11 mouse cellular contexts compared by ENCODE assay signal in the genomic region with DNA sequence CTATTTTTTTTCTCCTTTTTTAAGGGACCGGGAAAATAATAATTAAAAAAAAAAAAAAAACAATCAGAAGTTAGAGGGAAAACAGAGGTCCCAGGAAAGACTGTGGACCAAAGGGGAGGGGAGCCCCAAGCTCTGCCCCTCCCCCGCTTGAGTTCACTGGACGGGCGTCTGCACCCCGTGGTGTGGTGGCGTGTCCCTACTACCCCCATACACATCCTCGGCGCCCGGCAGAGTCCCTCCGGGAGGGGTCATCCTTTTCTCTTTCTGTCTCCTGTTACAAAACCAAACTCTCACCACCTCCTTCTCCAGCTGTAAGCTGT. TPM values are rescaled to one million over a fixed set of nuclear protein-coding genes. Genes with fewer than 3 reads are reported as not detected.
DNase-seq lines count a peak whose midpoint lies in the region; ATAC-seq lines count a peak whose summit lies in the region.
"Had no signal": no experiment of that assay in that cellular context is flagged by ENCODE, and none has a peak within 500 bp of the region (broad histone marks: within the 10 kb centered on the region; RNA-seq: fewer than 3 reads in every experiment).

No protein-coding gene starts in this region.

- no peaks in the 10 kb centered on the region for H3K36me3 ChIP-seq in heart, embryonic 16.5 days (ENCODE audit: control insufficient read depth, insufficient read depth)
- no peaks in the 10 kb centered on the region for H3K36me3 ChIP-seq in embryonic facial prominence, embryonic 13.5 days
- H3K36me3 ChIP-seq in hindbrain, embryonic 13.5 days = no peaks in the 10 kb centered on the region
- H3K36me3 ChIP-seq in midbrain, embryonic 15.5 days (replicated peaks) = no peaks in the 10 kb centered on the region
- H3K36me3 ChIP-seq: liver, embryonic 15.5 days had no signal

- H3K27me3 ChIP-seq in heart, embryonic 16.5 days (ENCODE audit: control insufficient read depth, insufficient read depth, low read length) = peaks cover 71% of the 10 kb centered on the region
- H3K27me3 ChIP-seq in embryonic facial prominence, embryonic 13.5 days = peaks cover 94% of the 10 kb centered on the region
- no peaks in the 10 kb centered on the region for H3K27me3 ChIP-seq in hindbrain, embryonic 13.5 days
- H3K27me3 ChIP-seq in midbrain, embryonic 15.5 days (replicated peaks) = no peaks in the 10 kb centered on the region

- peak overlapping the region; percentile 49; the same call in 1 of the 2 replicates for H3K4me3 ChIP-seq in heart, embryonic 16.5 days (ENCODE audit: low read length)
- H3K4me3 ChIP-seq in embryonic facial prominence, embryonic 13.5 days = peak overlapping the region; percentile 51
- peak overlapping the region; percentile 94 for H3K4me3 ChIP-seq in hindbrain, embryonic 13.5 days
- peak overlapping the region; percentile 72 for H3K4me3 ChIP-seq in midbrain, embryonic 15.5 days
- H3K4me3 ChIP-seq: myocyte had no signal

- H3K4me1 ChIP-seq in heart, embryonic 16.5 days (ENCODE audit: control insufficient read depth, insufficient read depth, low read length) = peaks cover 27% of the 10 kb centered on the region
- H3K4me1 ChIP-seq in embryonic facial prominence, embryonic 13.5 days = peaks cover 44% of the 10 kb centered on the region
- H3K4me1 ChIP-seq in hindbrain, embryonic 13.5 days (replicated peaks) = peaks cover 28% of the 10 kb centered on the region
- H3K4me1 ChIP-seq in midbrain, embryonic 15.5 days = peaks cover 16% of the 10 kb centered on the region; the same call in 1 of the 2 replicates

- no peak overlapping the region for H3K27ac ChIP-seq in heart, embryonic 16.5 days (ENCODE audit: low read length)
- no peak overlapping the region for H3K27ac ChIP-seq in embryonic facial prominence, embryonic 13.5 days
- peak overlapping the region; percentile 100 for H3K27ac ChIP-seq in hindbrain, embryonic 13.5 days
- peak overlapping the region; percentile 97 for H3K27ac ChIP-seq in midbrain, embryonic 15.5 days
- H3K27ac ChIP-seq: liver, embryonic 15.5 days had no signal

- ATAC-seq in heart, embryonic 16.5 days (replicated peaks; ENCODE audit: extremely low read depth, insufficient read depth, low FRiP score) = no peak
- no peak for ATAC-seq in embryonic facial prominence, embryonic 13.5 days (ENCODE audit: insufficient number of reproducible peaks, insufficient read depth, low FRiP score, low TSS enrichment, low read depth)
- no peak for ATAC-seq in hindbrain, embryonic 13.5 days (ENCODE audit: low FRiP score)
- no peak for ATAC-seq in midbrain, embryonic 15.5 days (replicated peaks)

- H3K9ac ChIP-seq in heart, embryonic 16.5 days (ENCODE audit: low read length) = no peak overlapping the region
- H3K9ac ChIP-seq in embryonic facial prominence, embryonic 13.5 days = no peak overlapping the region
- peak overlapping the region; percentile 98 for H3K9ac ChIP-seq in hindbrain, embryonic 13.5 days
- H3K9ac ChIP-seq in midbrain, embryonic 15.5 days = peak overlapping the region; percentile 93
- H3K9ac ChIP-seq: liver, embryonic 15.5 days had no signal

- no peaks in the 10 kb centered on the region for H3K9me3 ChIP-seq in heart, embryonic 16.5 days (replicated peaks; ENCODE audit: control insufficient read depth, low read length)
- no peaks in the 10 kb centered on the region for H3K9me3 ChIP-seq in embryonic facial prominence, embryonic 13.5 days
- no peaks in the 10 kb centered on the region for H3K9me3 ChIP-seq in hindbrain, embryonic 13.5 days
- H3K9me3 ChIP-seq in midbrain, embryonic 15.5 days = no peaks in the 10 kb centered on the region
- H3K9me3 ChIP-seq: liver, embryonic 15.5 days had no signal

- 4% methylated on average over 10 of the region's 10 CpGs for WGBS in heart, embryonic 16.5 days
- WGBS in embryonic facial prominence, embryonic 13.5 days = 0% methylated on average over 10 of the region's 10 CpGs
- 1% methylated on average over 10 of the region's 10 CpGs for WGBS in hindbrain, embryonic 13.5 days
- WGBS in midbrain, embryonic 15.5 days = under 1% methylated on average over 10 of the region's 10 CpGs

- no peak for DNase-seq in heart, postnatal 14 days
- no peak for DNase-seq in layer of hippocampus, postnatal 14 days (ENCODE audit: low spot score in 2 of 2)
- DNase-seq in adrenal gland, postnatal 14 days = no peak
- no peak for DNase-seq in thymus, postnatal 25 days
- DNase-seq: kidney, adult 11 months had no signal

- intact Hi-C loops in heart, postnatal 14 days (cut with DNase I) = no loop called here

- H3K4me2 ChIP-seq in heart, embryonic 16.5 days (ENCODE audit: low read depth, low read length) = no peak overlapping the region
- H3K4me2 ChIP-seq in embryonic facial prominence, embryonic 13.5 days = peak overlapping the region; percentile 86
- H3K4me2 ChIP-seq in hindbrain, embryonic 13.5 days = peak overlapping the region; percentile 99
- H3K4me2 ChIP-seq in midbrain, embryonic 15.5 days = peak overlapping the region; percentile 97

RNA-seq across cellular contexts. Expression of gene Pou3f2, which starts 1.6 kb away (rescaled TPM):
- polyA plus RNA-seq in heart, embryonic 16.5 days (2015; fragmentation: Nextera tagmentation; extraction: Ambion mirVana) = 0.03 TPM in 1 of 2 replicates, not detected in the other
- not detected for total RNA-seq in heart, postnatal 14 days (2021)
- 0.39 and 0.72 TPM in 2 replicates for polyA plus RNA-seq in embryonic facial prominence, embryonic 13.5 days (2015; fragmentation: Nextera tagmentation; extraction: Ambion mirVana)
- polyA plus RNA-seq in hindbrain, embryonic 13.5 days (2015; fragmentation: Nextera tagmentation; extraction: Ambion mirVana) = 34.5 and 42.6 TPM in 2 replicates
- polyA plus RNA-seq in midbrain, embryonic 15.5 days (2015; fragmentation: Nextera tagmentation; extraction: Ambion mirVana) = 43.0 and 44.0 TPM in 2 replicates
- total RNA-seq in layer of hippocampus, postnatal 14 days (2021) = 10 to 100 TPM in 1 of 2 experiments, 1 to 10 TPM in 1; 10.0 to 11.2 TPM
- 0.07 and 0.08 TPM in 2 replicates for total RNA-seq in adrenal gland, postnatal 14 days (2021)
- polyA plus RNA-seq: myocyte had no signal

Comparison
In these comparisons a context has a peak if more than half of its experiments do, and no peak if none do; other contexts are left out.
1. H3K27ac ChIP-seq: peak in hindbrain, embryonic 13.5 days (single experiment) and midbrain, embryonic 15.5 days (single experiment); none in heart, embryonic 16.5 days (single experiment) and embryonic facial prominence, embryonic 13.5 days (single experiment).
2. H3K9ac ChIP-seq: peak in hindbrain, embryonic 13.5 days (single experiment) and midbrain, embryonic 15.5 days (single experiment); none in heart, embryonic 16.5 days (single experiment) and embryonic facial prominence, embryonic 13.5 days (single experiment).
3. RNA of gene Pou3f2, which starts 1.6 kb away (polyA plus RNA-seq): 43.0 to 44.0 TPM in midbrain, embryonic 15.5 days and 34.5 to 42.6 TPM in hindbrain, embryonic 13.5 days; 0.39 to 0.72 TPM in embryonic facial prominence, embryonic 13.5 days and 0.03 TPM in heart, embryonic 16.5 days; every median in the first group is over 10 times any median in the second.
4. Peak in every context shown above with its lines, with median percentiles within 50 percentile points of each other: H3K4me3 ChIP-seq.